ENCODE assay signal across 9 mouse cellular contexts in genomic region chr12:82468416-82468815, GRCm38 (mm10).
DNase-seq lines count a peak whose midpoint lies in the region; ATAC-seq and TF ChIP-seq lines count a peak whose summit lies in the region.
"Had no signal": no experiment of that assay in that cellular context is flagged by ENCODE, and none has a peak within 500 bp of the region (broad histone marks: within the 10 kb centered on the region; RNA-seq: fewer than 3 reads in every experiment).

No protein-coding gene starts in this region.

- DNase-seq in forebrain, embryonic 14.5 days (ENCODE audit: low spot score) = peak; percentile 43
- DNase-seq in forebrain, postnatal 0 days = no peak
- peak; percentile 54 for DNase-seq in urinary bladder, postnatal 14 days (ENCODE audit: low spot score)
- DNase-seq in urinary bladder, postnatal 10 days (ENCODE audit: low spot score) = no peak
- peak; percentile 67 to 77 for DNase-seq in kidney, postnatal 4 days
- DNase-seq in spleen, postnatal 10 days (ENCODE audit: low spot score in 2 of 2) = no peak
- no peak for DNase-seq in midbrain, embryonic 11.5 days (ENCODE audit: low spot score, missing footprints)

- no peaks in the 10 kb centered on the region for H3K4me1 ChIP-seq in forebrain, embryonic 14.5 days (ENCODE audit: control insufficient read depth, insufficient read depth, low read length)
- peaks cover 4% of the 10 kb centered on the region; the same call in 1 of the 2 replicates for H3K4me1 ChIP-seq in forebrain, postnatal 0 days (ENCODE audit: insufficient read depth)
- peaks cover 11% of the 10 kb centered on the region for H3K4me1 ChIP-seq in neural tube, embryonic 15.5 days
- no peaks in the 10 kb centered on the region for H3K4me1 ChIP-seq in midbrain, embryonic 11.5 days (ENCODE audit: control insufficient read depth, insufficient read depth, low read length)

- no peaks in the 10 kb centered on the region for H3K9me3 ChIP-seq in forebrain, embryonic 14.5 days (replicated peaks; ENCODE audit: control insufficient read depth, low read length)
- no peaks in the 10 kb centered on the region for H3K9me3 ChIP-seq in forebrain, postnatal 0 days (ENCODE audit: low read length)
- no peaks in the 10 kb centered on the region for H3K9me3 ChIP-seq in neural tube, embryonic 15.5 days (replicated peaks)
- H3K9me3 ChIP-seq in midbrain, embryonic 11.5 days (ENCODE audit: control insufficient read depth, low read length) = no peaks in the 10 kb centered on the region

- WGBS in forebrain, embryonic 14.5 days = 66% methylated on average over 5 of the region's 5 CpGs
- WGBS in forebrain, postnatal 0 days = 63% methylated on average over 5 of the region's 5 CpGs
- 76% methylated on average over 5 of the region's 5 CpGs for WGBS in neural tube, embryonic 15.5 days
- WGBS in midbrain, embryonic 11.5 days = 81% methylated on average over 5 of the region's 5 CpGs

- H3K9ac ChIP-seq in forebrain, embryonic 14.5 days (ENCODE audit: low read length) = no peak overlapping the region
- no peak overlapping the region for H3K9ac ChIP-seq in forebrain, postnatal 0 days
- no peak overlapping the region for H3K9ac ChIP-seq in neural tube, embryonic 15.5 days (replicated peaks)
- no peak overlapping the region for H3K9ac ChIP-seq in midbrain, embryonic 11.5 days (ENCODE audit: low read length)

- no peak overlapping the region for H3K27ac ChIP-seq in forebrain, embryonic 14.5 days (ENCODE audit: low read depth, low read length)
- H3K27ac ChIP-seq in forebrain, postnatal 0 days (ENCODE audit: low read depth, low read length) = no peak overlapping the region
- no peak overlapping the region for H3K27ac ChIP-seq in neural tube, embryonic 15.5 days (replicated peaks)
- H3K27ac ChIP-seq in midbrain, embryonic 11.5 days (ENCODE audit: low read depth, low read length) = no peak overlapping the region

- no peaks in the 10 kb centered on the region for H3K27me3 ChIP-seq in forebrain, embryonic 14.5 days (replicated peaks; ENCODE audit: control insufficient read depth, insufficient read depth, low read length)
- H3K27me3 ChIP-seq in forebrain, postnatal 0 days (ENCODE audit: insufficient read depth, low read length) = no peaks in the 10 kb centered on the region
- no peaks in the 10 kb centered on the region for H3K27me3 ChIP-seq in neural tube, embryonic 15.5 days (replicated peaks)
- H3K27me3 ChIP-seq in midbrain, embryonic 11.5 days (ENCODE audit: control insufficient read depth, insufficient read depth, low read length) = no peaks in the 10 kb centered on the region

- H3K36me3 ChIP-seq in forebrain, embryonic 14.5 days (ENCODE audit: control insufficient read depth, insufficient read depth, low read length) = no peaks in the 10 kb centered on the region
- H3K36me3 ChIP-seq in forebrain, postnatal 0 days (ENCODE audit: insufficient read depth) = no peaks in the 10 kb centered on the region
- no peaks in the 10 kb centered on the region for H3K36me3 ChIP-seq in neural tube, embryonic 15.5 days
- H3K36me3 ChIP-seq in midbrain, embryonic 11.5 days (ENCODE audit: control insufficient read depth, insufficient read depth, low read length) = no peaks in the 10 kb centered on the region

- H3K4me2 ChIP-seq in forebrain, embryonic 14.5 days (ENCODE audit: low read length) = no peak overlapping the region
- no peak overlapping the region for H3K4me2 ChIP-seq in forebrain, postnatal 0 days (ENCODE audit: low read depth)
- no peak overlapping the region for H3K4me2 ChIP-seq in neural tube, embryonic 15.5 days
- H3K4me2 ChIP-seq in midbrain, embryonic 11.5 days = no peak overlapping the region

- ATAC-seq in forebrain, embryonic 14.5 days = no peak
- ATAC-seq in forebrain, postnatal 0 days = no peak
- no peak for ATAC-seq in neural tube, embryonic 15.5 days (ENCODE audit: low FRiP score)
- no peak for ATAC-seq in midbrain, embryonic 11.5 days (ENCODE audit: low FRiP score)

- TF ChIP-seq CTCF in forebrain, postnatal 0 days (IDR thresholded peaks at IDR 0.05; ENCODE audit: low read depth) = no peak

- H3K4me3 ChIP-seq in forebrain, embryonic 14.5 days (ENCODE audit: low read depth, low read length) = no peak overlapping the region
- H3K4me3 ChIP-seq in forebrain, postnatal 0 days (ENCODE audit: low read depth, low read length) = no peak overlapping the region
- H3K4me3 ChIP-seq in neural tube, embryonic 15.5 days (replicated peaks) = no peak overlapping the region
- H3K4me3 ChIP-seq in midbrain, embryonic 11.5 days (ENCODE audit: low read depth, low read length) = no peak overlapping the region
- H3K4me3 ChIP-seq: erythroblast, embryonic 14.5 days had no signal

Comparison
In these comparisons a context has a peak if more than half of its experiments do, and no peak if none do; other contexts are left out.
1. DNase-seq: peak in forebrain, embryonic 14.5 days (single experiment), urinary bladder, postnatal 14 days (single experiment) and kidney, postnatal 4 days (2 of 2); none in forebrain, postnatal 0 days (single experiment), urinary bladder, postnatal 10 days (single experiment), spleen, postnatal 10 days (0 of 2) and midbrain, embryonic 11.5 days (single experiment).